Mouse (Mus musculus): ENCODE data around the gene Lss.

GRCm38 (mm10) chr10:76537619-76538018 is 6.2 kb downstream of the Lss start:
- TF ChIP-seq CTCF (IDR thresholded peaks at IDR 0.05; ENCODE audit: borderline replicate concordance, extremely low read depth, insufficient read depth, insufficient read length) = no peak
- no peak for TF ChIP-seq POLR2A (IDR thresholded peaks at IDR 0.05; ENCODE audit: borderline replicate concordance, extremely low read depth, insufficient read depth, insufficient read length, poor library complexity, severe bottlenecking)
